Mouse (Mus musculus) liver, embryonic 14.5 days (tissue): ENCODE measurements around the gene Dnmt3c. TPM values are rescaled to one million over a fixed set of nuclear protein-coding genes. Genes with fewer than 3 reads are reported as not detected.
A peak's percentile ranks its signal among the peaks of the same experiment; 100 is the strongest.

Source experiments
- ATAC-seq: fragments of 200-750 bp; cut with Nextera tagmentation; 2 replicates; pipeline ENCODE4 v1.8.0; 2017; ENCODE audit warnings: moderate number of reproducible peaks, mild to moderate bottlenecking, moderate library complexity; ENCODE audit not compliant: insufficient read depth
- DNase-seq, 3 experiments: peaks; one replicate each; pipeline ENCODE4 v3.0.0-alpha.2; 2012 to 2013; ENCODE audit warnings: low read depth in 3 of 3, low spot score in 3 of 3
- H3K27ac ChIP-seq: fragments of 300-500 bp; sonication (generic); 2 replicates; pipeline ENCODE4 v1.5.1; 2014; ENCODE audit warnings: moderate library complexity, mild to moderate bottlenecking, control low read depth, inconsistent platforms
- H3K27me3 ChIP-seq: fragments of 300-500 bp; sonication (generic); 2 replicates; pipeline ENCODE4 v1.6.1; 2014; ENCODE audit warnings: mild to moderate bottlenecking, low read length, moderate library complexity; ENCODE audit not compliant: control insufficient read depth, insufficient read depth
- H3K36me3 ChIP-seq: fragments of 300-500 bp; sonication (generic); replicated peaks from 2 replicates; pipeline ENCODE4 v1.6.1; 2014; ENCODE audit warnings: low read depth; ENCODE audit not compliant: control insufficient read depth, insufficient read depth
- H3K4me1 ChIP-seq, 2 experiments: fragments of 200-500 bp in 1 of 2; fragments of 300-500 bp in 1 of 2; sonication (generic) in 1 of 2; replicated peaks; 2 replicates each; pipeline ENCODE4 v1.6.1; 2012 to 2014; ENCODE audit warnings: antibody characterized with exemption in 1 of 2, inconsistent platforms in 1 of 2, low read length in 1 of 2; ENCODE audit not compliant: control insufficient read depth in 2 of 2, insufficient read depth in 2 of 2
- H3K4me2 ChIP-seq: fragments of 300-500 bp; sonication (generic); 2 replicates; pipeline ENCODE4 v1.6.1; 2014; ENCODE audit warnings: low read depth, mild to moderate bottlenecking, control low read depth, moderate library complexity
- H3K4me3 ChIP-seq, 2 experiments: fragments of 200-500 bp in 1 of 2; fragments of 300-500 bp in 1 of 2; sonication (generic) in 1 of 2; 2 replicates each; pipeline ENCODE4 v1.5.1; 2012 to 2014; ENCODE audit warnings: low read depth in 2 of 2, low read length in 2 of 2, mild to moderate bottlenecking in 2 of 2, control low read depth in 1 of 2, inconsistent platforms in 1 of 2, moderate library complexity in 1 of 2; ENCODE audit not compliant: insufficient read depth in 1 of 2
- H3K9ac ChIP-seq: fragments of 300-500 bp; sonication (generic); replicated peaks from 2 replicates; pipeline ENCODE4 v1.6.1; 2014; ENCODE audit warnings: mild to moderate bottlenecking, control low read depth, moderate library complexity
- H3K9me3 ChIP-seq: fragments of 300-500 bp; sonication (generic); 2 replicates; pipeline ENCODE4 v1.6.1; 2016; ENCODE audit warnings: low read length, mixed read lengths; ENCODE audit not compliant: control insufficient read depth
- CTCF ChIP-seq: IDR thresholded peaks from 2 replicates; pipeline ENCODE4 v1.5.1; 2016; ENCODE audit warnings: antibody characterized with exemption, low read depth, control low read depth
- EP300 ChIP-seq: IDR thresholded peaks from 2 replicates; pipeline ENCODE4 v1.6.1; 2016; ENCODE audit warnings: antibody characterized with exemption, low read depth
- WGBS: fragments of 180-500 bp; shearing (Covaris S2); extraction: QIAGEN DNeasy Blood & Tissue Kit; methylation state at CpG from one replicate; pipeline ENCODE4 v1.1.7; 2014; ENCODE audit not compliant: insufficient replicate concordance; 5-methylcytosine and 5-hydroxymethylcytosine counted together
- polyA plus RNA-seq, 2 experiments: library from polyadenylated mRNA; depleted of rRNA in 1 of 2; stranded (reverse) in 1 of 2; unstranded in 1 of 2; fragments of >200 nt; fragmentation: Nextera tagmentation in 1 of 2; extraction: Ambion mirVana in 1 of 2; gene quantifications; 2 replicates each; pipeline versions ENCODE4 v1.2.1 to v1.2.3; 2012 to 2014

Gene Dnmt3c
- polyA plus RNA-seq, 2 experiments: 0.41 to 0.50 TPM

GRCm38 (mm10) chr2:153694462-153695085, 1.9 kb upstream of the Dnmt3c start:
- no peak overlapping the region for H3K27ac ChIP-seq
- H3K4me1 ChIP-seq: no peaks in the 10 kb centered on the region
- H3K27me3 ChIP-seq: no peaks in the 10 kb centered on the region
- no peak overlapping the region for H3K4me2 ChIP-seq
- H3K36me3 ChIP-seq: no peaks in the 10 kb centered on the region
- ATAC-seq (no peak), DNase-seq (peak; percentile 45 to 49 (median 46))
- no peaks in the 10 kb centered on the region for H3K9me3 ChIP-seq
- H3K9ac ChIP-seq: no peak overlapping the region
- no peak overlapping the region for H3K4me3 ChIP-seq
- WGBS: 48% methylated on average over 19 of the region's 19 CpGs
- TF ChIP-seq EP300 (no peak), CTCF (peak; percentile 97)

- no peak overlapping the region for H3K4me3 ChIP-seq
- H3K27me3 ChIP-seq: no peaks in the 10 kb centered on the region
- no peaks in the 10 kb centered on the region for H3K36me3 ChIP-seq
- TF ChIP-seq CTCF: no peak
- TF ChIP-seq EP300: no peak
- WGBS: 55% methylated on average over 6 of the region's 6 CpGs
- H3K4me1 ChIP-seq: no peaks in the 10 kb centered on the region
- H3K9me3 ChIP-seq: no peaks in the 10 kb centered on the region
- no peak overlapping the region for H3K4me2 ChIP-seq
- DNase-seq (no peak), ATAC-seq (no peak)
- no peak overlapping the region for H3K27ac ChIP-seq
- no peak overlapping the region for H3K9ac ChIP-seq
These were observed 6.9 kb downstream of the Dnmt3c start for GRCm38 (mm10) chr2:153703389-153703788.

GRCm38 (mm10) chr2:153710701-153711330, 14.4 kb downstream of the Dnmt3c start:
- no peak overlapping the region for H3K9ac ChIP-seq
- no peaks in the 10 kb centered on the region for H3K27me3 ChIP-seq
- no peak overlapping the region for H3K4me3 ChIP-seq
- TF ChIP-seq CTCF (peak; percentile 81), EP300 (no peak)
- no peak overlapping the region for H3K27ac ChIP-seq
- H3K4me2 ChIP-seq: no peak overlapping the region
- no peaks in the 10 kb centered on the region for H3K36me3 ChIP-seq
- H3K4me1 ChIP-seq: peaks cover 0 to 12% of the 10 kb centered on the region in 2 experiments; a peak in 2 of 4 replicates
- no peaks in the 10 kb centered on the region for H3K9me3 ChIP-seq
- WGBS: 38% methylated on average over 8 of the region's 8 CpGs
- peak in 2 of 3 experiments; percentile 24 to 36 for DNase-seq
- peak; percentile 51; the same call in 1 of the 2 replicates for ATAC-seq

- no peak overlapping the region for H3K27ac ChIP-seq
- peaks cover 0 to 12% of the 10 kb centered on the region in 2 experiments; a peak in 2 of 4 replicates for H3K4me1 ChIP-seq
- no peak overlapping the region for H3K9ac ChIP-seq
- DNase-seq (peak in 1 of 3 experiments; percentile 15), ATAC-seq (peak; percentile 77)
- H3K27me3 ChIP-seq: no peaks in the 10 kb centered on the region
- no peak overlapping the region for H3K4me3 ChIP-seq
- H3K4me2 ChIP-seq: no peak overlapping the region
- H3K36me3 ChIP-seq: no peaks in the 10 kb centered on the region
- TF ChIP-seq EP300: 0 out of 2 replicates have a peak, but pooled peaks have one; percentile 28
- TF ChIP-seq CTCF: no peak
- no peaks in the 10 kb centered on the region for H3K9me3 ChIP-seq
- WGBS: 35% methylated on average over 3 of the region's 3 CpGs
These were observed 16.2 kb downstream of the Dnmt3c start for GRCm38 (mm10) chr2:153712646-153713091.

GRCm38 (mm10) chr2:153713227-153713626, 16.8 kb downstream of the Dnmt3c start:
- DNase-seq (no peak), ATAC-seq (no peak)
- H3K4me3 ChIP-seq: no peak overlapping the region
- H3K9me3 ChIP-seq: no peaks in the 10 kb centered on the region
- H3K27ac ChIP-seq: no peak overlapping the region
- H3K4me1 ChIP-seq: peaks cover 0 to 16% of the 10 kb centered on the region in 2 experiments; a peak in 2 of 4 replicates
- no peaks in the 10 kb centered on the region for H3K36me3 ChIP-seq
- no peaks in the 10 kb centered on the region for H3K27me3 ChIP-seq
- TF ChIP-seq EP300: no peak
- TF ChIP-seq CTCF: no peak
- H3K4me2 ChIP-seq: no peak overlapping the region
- H3K9ac ChIP-seq: no peak overlapping the region
- 56% methylated on average over 4 of the region's 4 CpGs for WGBS
